Mouse (Mus musculus): ENCODE data around the gene Tldc1.

Gene Tldc1

GRCm38 (mm10) chr8:119777765-119778164, 451 bp downstream of the Tldc1 start:
- DNase-seq (ENCODE audit: extremely low read depth, low read depth, low spot score): no peak

GRCm38 (mm10) chr8:119776668-119777245, 1.5 kb downstream of the Tldc1 start:
- DNase-seq (ENCODE audit: extremely low read depth, low read depth, low spot score): no peak

GRCm38 (mm10) chr8:119765761-119766444, 12.3 kb downstream of the Tldc1 start:
- DNase-seq (ENCODE audit: extremely low read depth, low read depth, low spot score): no peak

- no peak for DNase-seq (ENCODE audit: extremely low read depth, low read depth, low spot score)
Measured at GRCm38 (mm10) chr8:119765311-119765710, 12.9 kb downstream of the Tldc1 start.

- DNase-seq (ENCODE audit: extremely low read depth, low read depth, low spot score): no peak
Measured at GRCm38 (mm10) chr8:119762226-119763220, 15.7 kb downstream of the Tldc1 start.

- DNase-seq (ENCODE audit: extremely low read depth, low read depth, low spot score): no peak
Measured at GRCm38 (mm10) chr8:119761692-119762091, 16.5 kb downstream of the Tldc1 start.

- DNase-seq (ENCODE audit: extremely low read depth, low read depth, low spot score): no peak
Measured at GRCm38 (mm10) chr8:119756538-119756937, 21.7 kb downstream of the Tldc1 start.

GRCm38 (mm10) chr8:119756147-119756461, 22.1 kb downstream of the Tldc1 start:
- no peak for DNase-seq (ENCODE audit: extremely low read depth, low read depth, low spot score)

GRCm38 (mm10) chr8:119755238-119756146, 22.7 kb downstream of the Tldc1 start:
- no peak for DNase-seq (ENCODE audit: extremely low read depth, low read depth, low spot score)

- no peak for DNase-seq (ENCODE audit: extremely low read depth, low read depth, low spot score)
Measured at GRCm38 (mm10) chr8:119744604-119745003, 33.6 kb downstream of the Tldc1 start.

GRCm38 (mm10) chr8:119743291-119744026, 34.8 kb downstream of the Tldc1 start:
- DNase-seq (ENCODE audit: extremely low read depth, low read depth, low spot score): no peak

- DNase-seq (ENCODE audit: extremely low read depth, low read depth, low spot score): no peak
Measured at GRCm38 (mm10) chr8:119742409-119742808, 35.8 kb downstream of the Tldc1 start.

GRCm38 (mm10) chr8:119740634-119741033, 37.6 kb downstream of the Tldc1 start:
- no peak for DNase-seq (ENCODE audit: extremely low read depth, low read depth, low spot score)

GRCm38 (mm10) chr8:119738129-119738907, 39.9 kb downstream of the Tldc1 start:
- DNase-seq (ENCODE audit: extremely low read depth, low read depth, low spot score): no peak

- no peak for DNase-seq (ENCODE audit: extremely low read depth, low read depth, low spot score)
Measured at GRCm38 (mm10) chr8:119737093-119737900, 40.9 kb downstream of the Tldc1 start.

- DNase-seq (ENCODE audit: extremely low read depth, low read depth, low spot score): no peak
Measured at GRCm38 (mm10) chr8:119736348-119736917, 41.8 kb downstream of the Tldc1 start.

- no peak for DNase-seq (ENCODE audit: extremely low read depth, low read depth, low spot score)
Measured at GRCm38 (mm10) chr8:119732072-119732471, 46.1 kb downstream of the Tldc1 start.

- DNase-seq (ENCODE audit: extremely low read depth, low read depth, low spot score): no peak
Measured at GRCm38 (mm10) chr8:119728351-119728895, 49.8 kb downstream of the Tldc1 start.

Data from fat pad, adult 2 months (tissue).